Comparison of ENCODE assay signal across 23 mouse cellular contexts in genomic region chr4:151046524-151046923, GRCm38 (mm10). TPM values are rescaled to one million over a fixed set of nuclear protein-coding genes. Genes with fewer than 3 reads are reported as not detected.
"Had no signal": no experiment of that assay in that cellular context is flagged by ENCODE, and none has a peak within 500 bp of the region (broad histone marks: within the 10 kb centered on the region; RNA-seq: fewer than 3 reads in every experiment).

No protein-coding gene starts in this region.

- H3K27ac ChIP-seq: neural tube, embryonic 15.5 days; stomach, embryonic 15.5 days; stomach, postnatal 0 days had no signal

- DNase-seq: retina, postnatal 1 day; right cerebral cortex, adult 18-20 months; right cerebral cortex, postnatal 14 days; right cerebral cortex, postnatal 25 days; right cerebral cortex, postnatal 4 days; spleen, adult 18-20 months; thymus, adult 18-20 months; thymus, adult 2 months; thymus, postnatal 14 days; thymus, postnatal 25 days; thymus, postnatal 36 days; thymus, postnatal 4 days had no signal

- H3K4me2 ChIP-seq: neural tube, embryonic 15.5 days; stomach, embryonic 15.5 days had no signal

- H3K4me3 ChIP-seq: neural tube, embryonic 15.5 days; stomach, embryonic 15.5 days had no signal

- H3K9me3 ChIP-seq: neural tube, embryonic 15.5 days; stomach, embryonic 15.5 days had no signal

- H3K27me3 ChIP-seq: stomach, embryonic 15.5 days had no signal

- H3K9ac ChIP-seq: neural tube, embryonic 15.5 days; stomach, embryonic 15.5 days had no signal

RNA-seq across cellular contexts. Expression of gene Gm13090, which starts 42.8 kb away (rescaled TPM):
- total RNA-seq: neutrophil, adult 5-6 weeks had no signal
- polyA plus RNA-seq: neural tube, embryonic 15.5 days; small intestine, adult 2 months; spleen, adult 2 months; stomach, embryonic 15.5 days; stomach, embryonic 16.5 days; stomach, postnatal 0 days; testis, adult 2 months; thymus, adult 2 months; thymus, postnatal 0 days; urinary bladder, adult 2 months had no signal

RNA-seq across cellular contexts. Expression of gene Uts2, which starts 49.6 kb away (rescaled TPM):
- total RNA-seq: neutrophil, adult 5-6 weeks had no signal
- polyA plus RNA-seq: small intestine, adult 2 months; spleen, adult 2 months; stomach, embryonic 14.5 days; stomach, embryonic 15.5 days; stomach, embryonic 16.5 days; testis, adult 2 months; urinary bladder, adult 2 months had no signal
